Mouse (Mus musculus) urinary bladder, postnatal 10 days (tissue): ENCODE data around the gene Chac2.
"Not testable (repeated sequence)": the region's sequence is repeated elsewhere in the genome, so short reads cannot be mapped to it uniquely, and the experiment has no call there.

Experiments
- DNase-seq: peaks from one replicate; pipeline ENCODE4 v3.0.0; 2022; ENCODE audit warnings: low spot score

Chac2 gene

DNA sequence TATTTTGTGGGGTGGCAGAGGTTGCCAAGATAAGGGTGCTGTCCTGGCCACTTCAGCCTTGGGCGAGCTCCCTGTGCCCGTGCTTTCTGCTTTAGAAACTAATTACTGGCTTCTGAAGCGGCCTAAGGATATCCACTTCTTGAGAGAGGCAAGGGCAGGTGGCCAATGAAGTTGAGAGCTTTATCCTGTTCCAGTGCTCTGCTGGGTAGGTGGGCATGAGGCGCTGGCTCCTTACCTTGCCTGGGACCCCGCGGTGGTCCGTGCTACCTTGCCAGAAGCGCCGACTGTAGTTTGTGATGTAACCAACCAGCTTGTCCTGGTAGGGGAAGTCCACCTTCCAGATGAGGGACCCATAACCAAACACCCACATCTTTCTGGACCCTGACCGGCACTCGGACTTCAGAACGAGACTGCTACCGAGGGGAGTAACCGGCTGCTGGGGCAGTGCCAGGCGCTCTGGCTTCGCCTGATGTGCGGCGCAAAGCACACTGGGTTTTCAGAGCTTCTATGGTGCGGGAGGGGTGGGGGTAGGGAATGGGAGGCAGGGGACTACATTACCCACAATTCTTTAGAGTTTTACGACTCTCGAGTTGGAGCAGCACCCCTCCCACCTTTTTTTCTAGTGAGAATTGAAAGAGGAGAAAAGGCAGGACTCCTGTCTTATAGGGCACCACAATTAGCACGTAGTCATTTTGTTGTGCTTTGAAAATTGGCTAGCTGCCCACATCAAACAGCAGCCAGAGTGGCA, at the start of gene Chac2:
Chac2 (minus strand) TSS at position 474 of the 748 bp plus-strand sequence.
- peak; percentile 35 for DNase-seq

DNA sequence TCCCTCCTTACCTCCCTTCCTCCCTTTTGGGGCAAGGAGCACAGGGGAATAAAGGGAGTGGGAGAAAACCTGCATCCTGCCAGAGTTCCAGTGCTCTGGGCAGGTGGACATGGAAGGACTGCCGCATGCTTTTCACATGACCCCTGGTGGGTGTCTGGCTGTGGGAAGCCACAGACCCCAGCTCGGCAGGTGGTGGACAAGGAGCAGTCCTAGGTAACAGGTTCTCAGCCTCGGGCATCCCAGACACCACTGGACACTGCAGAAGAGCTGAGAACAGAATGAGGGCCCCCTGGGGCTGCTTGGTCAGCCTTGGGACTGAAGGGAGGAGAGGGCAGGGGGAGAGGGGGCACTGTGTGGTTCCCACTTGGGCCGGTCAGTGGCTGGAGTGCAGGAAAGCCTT, 48.8 kb upstream of the Chac2 start:
- no peak for DNase-seq

DNA sequence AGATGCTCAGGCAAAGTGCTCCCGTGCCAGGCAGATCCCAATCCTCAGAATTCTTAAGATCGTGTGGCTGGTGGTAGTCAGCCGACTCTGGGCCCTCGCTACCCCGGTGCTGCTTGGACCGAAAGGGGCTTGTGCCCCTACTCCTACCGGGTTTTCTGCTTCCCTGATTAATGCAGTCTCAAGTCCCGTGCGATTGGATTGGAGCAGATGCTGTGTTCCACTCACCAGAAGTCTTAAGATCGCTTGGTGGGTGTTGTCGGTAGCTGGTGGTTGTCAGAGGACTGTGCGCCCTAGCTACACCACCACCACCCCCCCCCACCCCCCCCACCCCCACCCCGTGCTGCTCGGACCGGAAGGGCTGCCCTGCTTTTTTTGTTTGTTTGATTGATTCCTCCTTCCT, 31.3 kb upstream of the Chac2 start:
- not testable (repeated sequence) for DNase-seq

DNA sequence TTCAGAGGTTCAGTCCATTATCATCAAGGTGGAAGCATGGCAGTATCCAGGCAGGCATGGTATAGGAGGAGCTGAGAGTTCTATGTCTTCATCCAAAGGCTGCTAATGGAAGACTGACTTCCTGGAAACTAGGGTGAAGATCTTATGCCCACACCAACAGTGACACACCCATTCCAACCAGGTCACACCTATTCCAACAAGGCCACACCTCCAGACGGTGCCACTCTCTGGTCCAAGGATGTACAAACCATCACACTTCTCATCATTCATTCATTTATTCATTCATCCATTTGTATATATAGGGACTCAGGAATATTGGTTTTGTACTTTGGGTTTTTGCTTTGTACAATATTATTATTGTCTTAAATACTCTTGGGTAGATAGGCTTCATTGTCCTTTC, 23.5 kb upstream of the Chac2 start:
- DNase-seq = not testable (repeated sequence)

DNA sequence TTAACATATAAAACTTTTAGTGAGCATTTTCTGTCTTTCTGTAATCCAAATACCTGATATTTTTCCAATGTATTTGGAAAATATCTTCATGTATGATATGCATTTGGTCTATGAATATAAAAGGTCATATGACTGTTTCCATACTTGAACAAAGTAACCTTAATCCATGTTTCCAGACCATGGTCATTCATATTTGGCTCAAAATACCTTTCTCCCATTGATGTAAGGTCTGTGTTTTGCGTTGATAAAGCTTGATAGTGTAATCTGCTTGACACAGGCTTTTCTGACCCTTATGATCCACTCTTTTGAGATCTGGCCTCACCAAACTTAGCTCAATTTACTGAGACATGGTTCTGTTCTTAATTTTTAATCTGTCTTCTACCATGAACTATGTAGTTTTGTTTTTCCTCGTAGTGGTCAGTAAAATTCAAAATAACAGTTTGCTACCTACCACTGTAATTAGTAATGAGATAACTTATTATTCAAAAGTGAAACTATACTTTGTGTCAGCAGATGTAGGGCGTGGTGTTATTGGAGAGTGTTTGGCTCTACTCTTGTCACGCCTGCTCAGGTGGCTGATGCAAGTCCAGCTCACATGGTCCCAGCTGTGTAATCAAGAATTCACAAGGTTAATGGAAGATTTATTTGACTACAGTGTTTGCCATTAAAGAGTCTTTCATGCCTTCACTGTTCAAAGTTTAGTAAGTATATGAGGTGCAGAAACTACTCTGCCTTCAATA, 15.2 kb upstream of the Chac2 start:
- DNase-seq = no peak

DNA sequence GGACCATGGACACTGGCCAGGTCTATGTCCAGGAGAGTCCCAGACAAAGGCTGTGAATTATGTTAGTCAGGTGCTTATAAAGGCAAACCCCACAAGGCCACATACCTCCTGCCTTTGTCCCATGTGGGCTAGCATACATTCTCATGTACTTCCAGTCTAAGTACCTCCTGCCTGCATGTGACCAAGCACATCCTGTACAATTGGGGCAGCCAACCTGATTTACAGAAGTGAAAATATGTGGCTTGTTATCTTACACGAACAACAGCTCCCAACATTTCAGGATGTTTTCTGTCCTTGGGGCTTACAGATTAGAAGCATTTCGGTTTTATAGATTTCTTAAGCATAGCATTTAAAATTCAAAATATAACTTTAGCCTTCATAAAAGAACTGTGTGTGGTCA, 13.9 kb upstream of the Chac2 start:
- DNase-seq = no peak

DNA sequence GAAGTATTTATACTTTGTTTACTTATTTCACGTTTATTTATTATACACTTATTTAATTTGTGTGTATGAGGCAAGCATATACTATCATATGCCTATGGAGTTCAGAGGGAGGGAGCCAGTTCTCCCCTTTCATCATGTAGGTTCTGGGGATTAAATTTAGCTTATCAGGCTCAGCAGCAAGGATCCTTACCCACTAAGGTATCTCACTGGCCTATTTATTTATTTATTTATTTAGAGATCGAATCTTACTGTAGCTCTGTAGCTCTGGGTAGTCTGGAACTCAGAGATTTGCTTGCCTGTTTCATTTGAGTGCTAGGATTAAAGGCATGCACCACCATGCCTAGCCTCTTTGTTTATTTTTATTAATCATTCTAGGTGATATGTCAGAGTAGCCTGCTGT, 12.6 kb upstream of the Chac2 start:
- DNase-seq = no peak

DNA sequence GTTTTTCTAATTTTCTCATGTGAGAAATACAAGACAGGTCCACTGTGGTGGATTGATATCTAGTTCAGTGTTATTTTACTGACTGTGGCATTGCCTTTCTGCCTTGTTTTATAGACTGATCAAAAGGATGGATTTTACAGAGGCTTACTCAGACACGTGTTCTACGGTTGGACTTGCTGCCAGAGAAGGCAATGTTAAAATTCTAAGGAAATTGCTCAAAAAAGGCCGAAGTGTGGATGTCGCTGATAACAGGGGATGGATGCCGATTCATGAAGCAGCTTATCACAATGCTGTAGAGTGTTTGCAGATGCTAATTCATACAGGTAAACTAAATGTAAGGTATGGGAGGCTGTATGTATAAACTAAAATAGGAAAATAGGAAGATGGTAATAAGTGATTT, 12.0 kb upstream of the Chac2 start:
- DNase-seq = no peak

DNA sequence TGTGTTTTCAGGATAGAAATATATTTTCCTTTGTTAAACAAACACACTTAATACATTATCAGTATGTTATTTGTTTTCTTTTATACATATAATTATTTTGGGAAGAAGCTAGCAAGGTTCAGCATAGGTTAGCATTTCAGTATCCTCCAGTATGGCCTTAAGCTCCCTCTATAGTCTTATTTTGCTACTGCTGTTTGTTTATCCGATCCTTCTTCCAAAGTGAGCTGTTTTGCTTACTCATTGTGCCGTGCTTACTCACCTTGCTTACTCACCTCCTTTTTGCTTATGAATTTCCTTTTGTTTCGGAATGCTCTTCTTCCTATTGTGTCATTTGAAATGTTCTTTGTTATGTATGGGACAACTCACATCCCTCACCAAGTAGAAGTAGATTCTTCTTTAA, 10.5 kb upstream of the Chac2 start:
- DNase-seq = no peak

DNA sequence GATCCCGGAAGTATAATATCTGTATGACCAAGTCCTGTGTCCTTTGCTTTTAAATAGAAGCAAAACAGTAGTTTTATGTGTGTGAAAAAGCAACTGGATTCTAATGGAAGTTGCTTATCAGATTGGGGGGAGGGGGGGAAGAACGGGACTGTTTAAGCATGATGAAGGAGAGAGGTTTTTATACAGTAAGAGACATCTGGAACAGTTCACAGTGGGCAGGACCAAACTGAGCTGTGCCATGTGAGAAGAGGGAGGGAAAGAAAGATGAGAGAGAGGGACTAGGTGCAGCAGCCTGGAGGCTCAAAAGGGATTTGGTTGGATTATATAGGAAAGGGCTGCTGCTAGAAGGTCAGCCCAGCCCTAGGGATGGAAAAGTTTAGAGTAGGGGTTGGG, 471 bp upstream of the Chac2 start:
- DNase-seq = no peak

DNA sequence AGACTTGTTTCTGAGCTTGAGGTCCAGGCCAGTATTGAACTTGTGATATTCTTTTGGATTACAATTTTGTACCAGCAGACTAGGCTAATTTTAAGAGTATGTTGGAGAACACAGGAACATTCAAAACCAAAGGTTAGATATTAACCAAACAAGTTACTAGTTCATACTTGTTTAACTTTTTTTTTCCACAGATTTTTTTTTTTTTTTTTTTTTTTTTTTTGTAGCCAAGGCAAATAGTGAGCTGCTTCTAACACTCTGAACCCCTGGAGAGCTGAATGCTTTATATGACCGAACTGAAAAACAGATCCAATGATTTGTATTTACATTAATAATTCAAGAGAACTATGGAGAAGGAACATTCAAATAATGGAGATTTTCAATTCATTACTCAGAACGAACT, 913 bp downstream of the Chac2 start:
- DNase-seq = no peak

DNA sequence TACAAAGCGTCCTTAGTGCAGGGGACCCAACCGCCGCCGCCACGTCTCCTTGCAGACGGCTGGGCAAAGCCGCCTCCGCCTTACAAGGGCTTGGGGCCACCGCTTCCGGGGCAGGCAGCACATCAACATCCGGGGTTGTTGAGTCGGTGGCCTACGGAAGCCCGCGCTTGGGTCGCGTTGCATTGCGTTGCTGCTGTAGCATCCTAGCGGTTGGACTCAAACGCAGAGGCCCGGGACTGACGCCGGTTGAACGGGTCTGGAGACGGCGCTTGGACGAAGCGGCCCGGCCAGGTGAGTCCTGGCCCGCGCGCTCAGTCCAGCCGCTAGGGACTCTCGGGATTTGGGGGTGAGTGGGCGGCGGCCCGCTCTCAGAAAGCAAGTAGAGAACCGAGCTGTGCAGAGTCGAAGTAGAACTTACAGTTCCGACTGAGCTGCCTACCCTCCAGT, 31.8 kb downstream of the Chac2 start, which contains the start of gene Erlec1:
Erlec1 (minus strand) TSS at position 57 of the 447 bp plus-strand sequence.
- DNase-seq = peak; percentile 58

DNA sequence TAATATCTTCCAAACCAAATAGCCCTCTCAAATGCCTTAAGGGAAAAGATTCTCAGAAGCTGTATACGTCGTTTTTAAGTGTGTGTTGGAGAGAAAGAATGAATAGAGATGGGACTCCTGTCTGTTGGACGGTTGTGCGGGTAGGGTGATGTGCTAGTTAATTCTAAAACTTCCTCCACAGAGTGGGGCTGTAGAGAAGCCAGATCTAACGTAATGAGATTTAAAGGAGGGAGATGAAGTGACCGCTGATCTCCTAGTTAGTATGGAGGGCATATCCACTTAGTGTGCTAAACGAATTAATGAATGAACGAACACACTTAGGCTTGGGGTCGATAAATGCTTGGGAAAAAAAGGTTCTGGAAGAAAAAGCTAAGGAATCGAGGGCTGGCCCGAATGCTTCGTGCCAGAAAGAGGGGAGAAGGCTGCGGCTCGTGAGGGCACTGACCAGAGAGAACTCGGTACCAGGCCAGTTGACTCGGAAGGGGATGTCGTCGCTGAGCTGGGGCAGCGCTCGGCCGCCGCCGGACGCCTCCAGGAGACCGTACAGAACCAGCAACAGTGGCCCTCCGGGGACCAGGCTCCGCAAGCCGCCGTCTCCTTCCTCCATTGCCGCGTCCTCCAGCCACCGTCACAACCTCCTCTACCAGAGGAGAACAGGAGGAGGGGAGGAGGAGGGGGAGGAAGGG, 32.5 kb downstream of the Chac2 start:
- DNase-seq = peak; percentile 13

DNA sequence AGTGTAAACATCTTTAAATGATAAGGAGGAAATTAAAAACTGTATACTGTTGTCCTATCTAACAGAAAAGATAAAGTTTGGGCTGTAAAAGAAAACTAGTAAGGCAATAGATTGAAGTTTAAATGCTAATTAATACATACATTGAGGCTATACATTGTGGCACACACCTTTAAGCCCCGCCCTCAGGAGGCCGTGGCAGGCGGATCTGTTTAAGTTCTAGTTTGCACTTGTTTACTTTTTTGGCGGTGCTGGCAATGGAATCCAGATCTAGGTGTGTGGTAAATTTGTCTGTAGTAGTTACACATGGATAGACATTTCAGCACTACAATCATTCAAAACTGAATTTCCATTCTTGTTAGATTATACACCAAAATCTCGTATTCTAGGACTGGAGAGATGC, 33.3 kb downstream of the Chac2 start:
- no peak for DNase-seq

DNA sequence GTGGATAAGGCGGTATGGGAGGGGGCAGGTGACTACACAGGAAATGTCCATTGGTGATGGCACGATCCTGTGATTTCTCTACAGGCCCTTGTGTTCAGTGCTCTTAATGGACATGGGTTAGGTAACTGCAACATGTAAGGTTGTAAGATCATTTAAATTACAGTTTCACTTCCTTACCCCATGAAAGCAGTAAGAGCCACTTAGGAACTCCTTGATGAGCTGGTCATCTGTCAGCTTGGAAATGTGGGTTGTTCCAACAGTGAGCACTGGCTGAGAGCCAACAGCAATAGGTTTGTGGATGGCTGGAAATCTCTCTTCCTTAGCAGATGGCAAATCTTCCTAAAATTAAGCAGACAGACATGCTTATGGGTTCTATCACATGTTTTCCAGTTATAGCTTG, 42.6 kb downstream of the Chac2 start:
- DNase-seq = no peak

DNA sequence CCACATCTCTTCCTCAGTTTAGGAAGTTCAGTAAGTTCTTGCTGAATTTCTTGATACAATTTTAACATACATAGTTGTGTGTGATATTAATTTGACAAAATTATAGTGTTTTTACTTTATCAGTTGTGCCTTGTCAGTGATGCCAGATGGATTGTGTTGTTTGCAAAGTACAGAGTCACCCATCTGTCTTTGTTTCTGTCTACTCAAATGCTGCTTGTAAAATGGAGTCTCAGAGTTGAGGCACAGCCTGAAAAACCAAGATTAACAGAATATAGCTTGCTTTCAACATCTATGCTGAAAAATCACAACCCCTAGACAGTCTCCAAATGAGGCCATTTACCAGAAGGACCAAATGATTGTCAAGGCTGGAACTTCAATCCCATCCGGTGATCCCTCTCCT, 57.7 kb downstream of the Chac2 start:
- DNase-seq = no peak

DNA sequence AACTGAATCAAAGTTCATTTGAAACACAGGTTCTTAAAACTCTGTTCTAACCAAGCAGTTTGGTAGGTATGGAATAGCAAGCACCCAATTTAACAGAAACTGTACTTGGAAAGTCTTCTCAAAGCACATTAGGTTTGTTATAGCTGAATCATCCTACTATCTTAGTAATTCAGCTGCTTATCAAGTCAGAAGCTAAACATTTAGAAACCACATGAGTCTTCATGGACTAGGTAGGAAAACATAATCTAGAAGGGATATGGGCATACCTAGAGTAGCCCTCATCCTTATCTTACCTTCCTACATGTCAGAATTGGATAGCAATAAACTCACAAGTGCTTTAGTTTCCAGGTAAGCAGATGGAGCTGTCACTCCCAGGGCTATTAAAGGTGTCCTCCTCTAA, 58.1 kb downstream of the Chac2 start:
- DNase-seq = no peak
